Mouse (Mus musculus): ENCODE data around the gene Nat8f7.
"Not testable (repeated sequence)": the region's sequence is repeated elsewhere in the genome, so short reads cannot be mapped to it uniquely, and the experiment has no call there.

- TF ChIP-seq CTCF (IDR thresholded peaks at IDR 0.05; ENCODE audit: borderline replicate concordance, control insufficient read depth, extremely low read depth, insufficient read depth, low read length, poor library complexity); POLR2A (IDR thresholded peaks at IDR 0.05; ENCODE audit: control insufficient read depth, extremely low read depth, insufficient read depth, low read length, poor library complexity): not testable (repeated sequence)
Measured at GRCm38 (mm10) chr6:85701943-85702342, 11.1 kb downstream of the Nat8f7 start.

Measured in thymus, adult 2 months (tissue).